18 mouse cellular contexts compared by ENCODE assay signal in the genomic region with DNA sequence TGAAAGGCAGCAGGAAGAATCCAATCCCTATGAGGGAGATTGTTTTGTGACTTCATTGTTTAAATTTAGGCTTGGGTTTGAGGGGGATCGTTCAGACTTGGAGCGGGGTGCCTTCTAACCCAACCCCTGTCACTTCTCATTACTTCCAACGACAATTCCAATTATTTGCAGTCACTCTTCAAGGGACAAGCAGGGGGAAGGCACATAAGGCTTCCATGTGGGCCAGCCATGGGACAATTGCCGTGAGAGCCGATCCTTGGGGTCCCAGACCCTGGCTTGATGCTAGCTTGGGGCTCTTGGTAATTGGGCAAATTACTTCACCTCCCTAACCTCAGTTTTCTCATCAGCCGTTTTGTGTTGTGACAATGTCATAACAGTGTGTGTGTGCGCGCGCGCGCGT. TPM values are rescaled to one million over a fixed set of nuclear protein-coding genes. Genes with fewer than 3 reads are reported as not detected.
DNase-seq lines count a peak whose midpoint lies in the region; ATAC-seq and TF ChIP-seq lines count a peak whose summit lies in the region.
"Had no signal": no experiment of that assay in that cellular context is flagged by ENCODE, and none has a peak within 500 bp of the region (broad histone marks: within the 10 kb centered on the region; RNA-seq: fewer than 3 reads in every experiment).

No protein-coding gene starts in this region.

- WGBS in heart, embryonic 12.5 days, result 84% methylated on average over 12 of the region's 12 CpGs
- WGBS in heart, adult 2 months, result 83% methylated on average over 12 of the region's 12 CpGs
- WGBS in embryonic facial prominence, embryonic 12.5 days, result 34% methylated on average over 12 of the region's 12 CpGs
- WGBS in hindbrain, embryonic 12.5 days, result 74% methylated on average over 12 of the region's 12 CpGs
- 56% methylated on average over 12 of the region's 12 CpGs for WGBS in midbrain, embryonic 14.5 days

- no peaks in the 10 kb centered on the region for H3K36me3 ChIP-seq in heart, embryonic 12.5 days
- no peaks in the 10 kb centered on the region for H3K36me3 ChIP-seq in heart, adult 2 months (ENCODE audit: control insufficient read depth, insufficient read depth, low read length)
- H3K36me3 ChIP-seq in embryonic facial prominence, embryonic 12.5 days, result peaks cover 20% of the 10 kb centered on the region
- H3K36me3 ChIP-seq in hindbrain, embryonic 12.5 days, result peaks cover 11% of the 10 kb centered on the region; the same call in 1 of the 2 replicates
- no peaks in the 10 kb centered on the region for H3K36me3 ChIP-seq in midbrain, embryonic 14.5 days (ENCODE audit: control insufficient read depth, insufficient read depth, low read length)
- H3K36me3 ChIP-seq: stomach, embryonic 15.5 days had no signal

- ATAC-seq in heart, embryonic 12.5 days (ENCODE audit: insufficient number of reproducible peaks, low FRiP score), result no peak
- ATAC-seq in embryonic facial prominence, embryonic 12.5 days (ENCODE audit: insufficient number of reproducible peaks, insufficient read depth, low FRiP score, low TSS enrichment), result no peak
- peak; percentile 29; the same call in 1 of the 2 replicates for ATAC-seq in hindbrain, embryonic 12.5 days (ENCODE audit: low FRiP score)
- 0 out of 2 replicates have a peak, but pooled peaks have one; percentile 38 for ATAC-seq in midbrain, embryonic 14.5 days (ENCODE audit: low FRiP score, low TSS enrichment)
- ATAC-seq in erythroid progenitor cell, adult 5-6 weeks (replicated peaks; ENCODE audit: low FRiP score, poor library complexity, severe bottlenecking), result no peak

- no peak overlapping the region for H3K9ac ChIP-seq in heart, embryonic 12.5 days
- H3K9ac ChIP-seq in heart, adult 2 months (ENCODE audit: low read depth, low read length), result no peak overlapping the region
- H3K9ac ChIP-seq in embryonic facial prominence, embryonic 12.5 days, result no peak overlapping the region
- H3K9ac ChIP-seq in hindbrain, embryonic 12.5 days, result no peak overlapping the region
- no peak overlapping the region for H3K9ac ChIP-seq in midbrain, embryonic 14.5 days (replicated peaks; ENCODE audit: low read length)
- H3K9ac ChIP-seq: stomach, embryonic 15.5 days had no signal

- intact Hi-C loops in heart, adult 2 months (cut with DNase I), result no loop called here

- no peak for TF ChIP-seq POLR2A in heart, adult 2 months (IDR thresholded peaks at IDR 0.05; ENCODE audit: insufficient read depth, low read depth, low read length)

- no peaks in the 10 kb centered on the region for H3K79me2 ChIP-seq in heart, adult 2 months (replicated peaks; ENCODE audit: control insufficient read depth, insufficient read depth, low read length)

- H3K27ac ChIP-seq in heart, embryonic 12.5 days (ENCODE audit: poor library complexity, severe bottlenecking), result peak overlapping the region; percentile 60; the same call in 1 of the 2 replicates
- H3K27ac ChIP-seq in heart, adult 2 months, result no peak overlapping the region
- H3K27ac ChIP-seq in embryonic facial prominence, embryonic 12.5 days, result peak overlapping the region; percentile 58
- peak overlapping the region; percentile 79 for H3K27ac ChIP-seq in hindbrain, embryonic 12.5 days
- H3K27ac ChIP-seq in midbrain, embryonic 14.5 days (replicated peaks; ENCODE audit: low read depth, low read length), result peak overlapping the region; percentile 63
- H3K27ac ChIP-seq: stomach, embryonic 15.5 days had no signal

- TF ChIP-seq CTCF in heart, adult 2 months (IDR thresholded peaks at IDR 0.05), result no peak

- no peaks in the 10 kb centered on the region for H3K27me3 ChIP-seq in heart, embryonic 12.5 days (replicated peaks)
- H3K27me3 ChIP-seq in heart, adult 2 months (ENCODE audit: control insufficient read depth, insufficient read depth, low read length), result no peaks in the 10 kb centered on the region
- H3K27me3 ChIP-seq in embryonic facial prominence, embryonic 12.5 days, result no peaks in the 10 kb centered on the region
- H3K27me3 ChIP-seq in hindbrain, embryonic 12.5 days, result no peaks in the 10 kb centered on the region
- H3K27me3 ChIP-seq in midbrain, embryonic 14.5 days (ENCODE audit: control insufficient read depth, insufficient read depth, low read length), result no peaks in the 10 kb centered on the region
- H3K27me3 ChIP-seq: stomach, embryonic 15.5 days had no signal

- DNase-seq in heart, adult 2 months, result no peak
- DNase-seq in midbrain, embryonic 14.5 days, result peak; percentile 20
- no peak for DNase-seq in left cerebral cortex, adult 8-10 months (ENCODE audit: low spot score in 2 of 2)
- no peak for DNase-seq in lung, postnatal 36 days
- DNase-seq: gastrocnemius, postnatal 36 days; kidney, adult 11 months; lung, adult 2 months; thymus, postnatal 25 days had no signal

- H3K4me1 ChIP-seq in heart, embryonic 12.5 days (replicated peaks), result peaks cover 32% of the 10 kb centered on the region
- peaks cover 1% of the 10 kb centered on the region; the same call in 1 of the 2 replicates for H3K4me1 ChIP-seq in heart, adult 2 months (ENCODE audit: control insufficient read depth, insufficient read depth, low read length)
- H3K4me1 ChIP-seq in embryonic facial prominence, embryonic 12.5 days, result peaks cover 47% of the 10 kb centered on the region
- peaks cover 38% of the 10 kb centered on the region for H3K4me1 ChIP-seq in hindbrain, embryonic 12.5 days
- peaks cover 22% of the 10 kb centered on the region for H3K4me1 ChIP-seq in midbrain, embryonic 14.5 days (ENCODE audit: control insufficient read depth, insufficient read depth, low read length)

- no peak for TF ChIP-seq EP300 in heart, adult 2 months (IDR thresholded peaks at IDR 0.05; ENCODE audit: insufficient read depth, low read depth, low read length)

- no peak overlapping the region for H3K4me3 ChIP-seq in heart, embryonic 12.5 days
- no peak overlapping the region for H3K4me3 ChIP-seq in heart, adult 2 months
- H3K4me3 ChIP-seq in embryonic facial prominence, embryonic 12.5 days, result no peak overlapping the region
- H3K4me3 ChIP-seq in hindbrain, embryonic 12.5 days, result no peak overlapping the region
- H3K4me3 ChIP-seq in midbrain, embryonic 14.5 days (replicated peaks; ENCODE audit: low read depth, low read length), result no peak overlapping the region
- H3K4me3 ChIP-seq: stomach, embryonic 15.5 days had no signal

- H3K9me3 ChIP-seq in heart, embryonic 12.5 days (replicated peaks), result no peaks in the 10 kb centered on the region
- H3K9me3 ChIP-seq in embryonic facial prominence, embryonic 12.5 days, result no peaks in the 10 kb centered on the region
- no peaks in the 10 kb centered on the region for H3K9me3 ChIP-seq in hindbrain, embryonic 12.5 days (replicated peaks)
- no peaks in the 10 kb centered on the region for H3K9me3 ChIP-seq in midbrain, embryonic 14.5 days (ENCODE audit: control insufficient read depth, low read length)
- H3K9me3 ChIP-seq: stomach, embryonic 15.5 days had no signal

- no peak overlapping the region for H3K4me2 ChIP-seq in heart, embryonic 12.5 days
- 0 out of 2 replicates have a peak overlapping the region, but pooled peaks have one; percentile 5 for H3K4me2 ChIP-seq in embryonic facial prominence, embryonic 12.5 days (replicated peaks)
- no peak overlapping the region for H3K4me2 ChIP-seq in hindbrain, embryonic 12.5 days (replicated peaks)
- H3K4me2 ChIP-seq in midbrain, embryonic 14.5 days (ENCODE audit: low read length), result peak overlapping the region; percentile 9; the same call in 1 of the 2 replicates
- H3K4me2 ChIP-seq: stomach, embryonic 15.5 days had no signal

RNA-seq across cellular contexts. Expression of a gene that starts 8.5 kb away (rescaled TPM):
- polyA plus RNA-seq in heart, embryonic 12.5 days (2016; fragmentation: Nextera tagmentation; extraction: Ambion mirVana), result 14.9 and 17.0 TPM in 2 replicates
- total RNA-seq in heart, adult 2 months (2021), result 1 to 10 TPM; 4.4 to 5.5 TPM
- polyA plus RNA-seq in heart, adult 2 months (2012; rRNA removed), result 2.8 and 3.1 TPM in 2 replicates
- polyA plus RNA-seq in embryonic facial prominence, embryonic 12.5 days (2016; fragmentation: Nextera tagmentation; extraction: Ambion mirVana), result 75.9 and 81.8 TPM in 2 replicates
- polyA plus RNA-seq in hindbrain, embryonic 12.5 days (2016; fragmentation: Nextera tagmentation; extraction: Ambion mirVana), result 59.6 and 62.0 TPM in 2 replicates
- 57.4 and 60.2 TPM in 2 replicates for polyA plus RNA-seq in midbrain, embryonic 14.5 days (2014; fragmentation: Nextera tagmentation; extraction: Ambion mirVana)
- not detected in 2 replicates for total RNA-seq in erythroid progenitor cell, adult 5-6 weeks (2015; ENCODE audit: low replicate concordance)
- 1.3 TPM in 1 of 2 replicates, not detected in the other for total RNA-seq in erythroid progenitor cell, adult 5-6 weeks (2017; ENCODE audit: low replicate concordance)
- 10 to 100 TPM; 23.9 to 26.1 (median 25.0) TPM for total RNA-seq in left cerebral cortex, adult 8-10 months (2022)

RNA-seq across cellular contexts. Expression of a gene that starts 23.9 kb away (rescaled TPM):
- polyA plus RNA-seq in heart, embryonic 12.5 days (2016; fragmentation: Nextera tagmentation; extraction: Ambion mirVana), result not detected in 2 replicates
- not detected for total RNA-seq in heart, adult 2 months (2021)
- polyA plus RNA-seq in heart, adult 2 months (2012; rRNA removed), result not detected in 2 replicates
- not detected in 2 replicates for polyA plus RNA-seq in embryonic facial prominence, embryonic 12.5 days (2016; fragmentation: Nextera tagmentation; extraction: Ambion mirVana)
- not detected in 2 replicates for polyA plus RNA-seq in hindbrain, embryonic 12.5 days (2016; fragmentation: Nextera tagmentation; extraction: Ambion mirVana)
- not detected in 2 replicates for polyA plus RNA-seq in midbrain, embryonic 14.5 days (2014; fragmentation: Nextera tagmentation; extraction: Ambion mirVana)
- not detected in 2 replicates for total RNA-seq in erythroid progenitor cell, adult 5-6 weeks (2015; ENCODE audit: low replicate concordance)
- total RNA-seq in erythroid progenitor cell, adult 5-6 weeks (2017; ENCODE audit: low replicate concordance), result not detected in 2 replicates
- total RNA-seq in left cerebral cortex, adult 8-10 months (2022), result not detected
- total RNA-seq: adrenal gland, postnatal 4 days; gastrocnemius, postnatal 36 days; megakaryocyte, adult 5-6 weeks had no signal
- polyA plus RNA-seq: frontal cortex, adult 2 months; heart, postnatal 0 days; limb, embryonic 11.5 days; lung, adult 2 months; stomach, embryonic 15.5 days had no signal

Comparison
In these comparisons a context has a peak if more than half of its experiments do, and no peak if none do; other contexts are left out.
1. ATAC-seq: peak in hindbrain, embryonic 12.5 days (single experiment) and midbrain, embryonic 14.5 days (single experiment); none in heart, embryonic 12.5 days (single experiment), embryonic facial prominence, embryonic 12.5 days (single experiment) and erythroid progenitor cell, adult 5-6 weeks (single experiment).
2. H3K4me2 ChIP-seq: peak in embryonic facial prominence, embryonic 12.5 days (single experiment) and midbrain, embryonic 14.5 days (single experiment); none in heart, embryonic 12.5 days (single experiment) and hindbrain, embryonic 12.5 days (single experiment).